Mouse (Mus musculus) stomach, embryonic 16.5 days (tissue): ENCODE data around the gene Gna14. TPM values are rescaled to one million over a fixed set of nuclear protein-coding genes. Genes with fewer than 3 reads are reported as not detected.

Experiments used
- ATAC-seq: fragments of 200-750 bp; cut with Nextera tagmentation; 2 replicates; pipeline ENCODE4 v1.8.0; 2017; ENCODE audit warnings: moderate number of reproducible peaks, moderate TSS enrichment; ENCODE audit not compliant: insufficient read depth, low FRiP score
- H3K27ac ChIP-seq: fragments of 300-500 bp; sonication (generic); 2 replicates; pipeline ENCODE4 v1.5.1; 2014; ENCODE audit warnings: low read length
- H3K27me3 ChIP-seq: fragments of 300-500 bp; sonication (generic); 2 replicates; pipeline ENCODE4 v1.6.1; 2014; ENCODE audit warnings: low read length, control low read depth, mixed read lengths; ENCODE audit not compliant: control insufficient read depth, insufficient read depth
- H3K36me3 ChIP-seq: fragments of 300-500 bp; sonication (generic); 2 replicates; pipeline ENCODE4 v1.6.1; 2014; ENCODE audit warnings: low read length; ENCODE audit not compliant: control insufficient read depth, insufficient read depth
- H3K4me1 ChIP-seq: fragments of 300-500 bp; sonication (generic); 2 replicates; pipeline ENCODE4 v1.6.1; 2014; ENCODE audit warnings: low read length, control low read depth, mixed read lengths; ENCODE audit not compliant: control insufficient read depth, insufficient read depth
- H3K4me2 ChIP-seq: fragments of 300-500 bp; sonication (generic); 2 replicates; pipeline ENCODE4 v1.6.1; 2014; ENCODE audit warnings: low read depth, low read length, mixed read lengths
- H3K4me3 ChIP-seq: fragments of 300-500 bp; sonication (generic); replicated peaks from 2 replicates; pipeline ENCODE4 v1.5.1; 2014; ENCODE audit warnings: mild to moderate bottlenecking, low read length
- H3K9ac ChIP-seq: fragments of 300-500 bp; sonication (generic); 2 replicates; pipeline ENCODE4 v1.6.1; 2014; ENCODE audit warnings: low read length
- H3K9me3 ChIP-seq: fragments of 300-500 bp; sonication (generic); replicated peaks from 2 replicates; pipeline ENCODE4 v1.6.1; 2016; ENCODE audit warnings: low read length, control low read depth; ENCODE audit not compliant: control insufficient read depth
- WGBS: fragments of 180-500 bp; shearing (Covaris S2); extraction: QIAGEN DNeasy Blood & Tissue Kit; methylation state at CpG from one replicate; pipeline ENCODE4 v1.1.7; 2014; 5-methylcytosine and 5-hydroxymethylcytosine counted together
- polyA plus RNA-seq: library from polyadenylated mRNA; unstranded; fragments of >200 nt; fragmentation: Nextera tagmentation; extraction: Ambion mirVana; gene quantifications from 2 replicates; pipeline ENCODE4 v1.2.1, GENCODE M21; 2015

The Gna14 gene
- polyA plus RNA-seq, 1 experiment from 2014 or later, result 13.7 TPM

GRCm38 (mm10) chr19:16607634-16608033 is 172.1 kb downstream of the Gna14 start:
- WGBS, result 72% methylated on average over 6 of the region's 6 CpGs
- ATAC-seq, result no peak
- H3K4me3 ChIP-seq, result no peak overlapping the region
- H3K27me3 ChIP-seq, result no peaks in the 10 kb centered on the region
- H3K9me3 ChIP-seq, result no peaks in the 10 kb centered on the region
- H3K4me2 ChIP-seq, result no peak overlapping the region
- H3K36me3 ChIP-seq, result no peaks in the 10 kb centered on the region
- H3K9ac ChIP-seq, result no peak overlapping the region
- no peaks in the 10 kb centered on the region for H3K4me1 ChIP-seq
- H3K27ac ChIP-seq, result no peak overlapping the region

DNA sequence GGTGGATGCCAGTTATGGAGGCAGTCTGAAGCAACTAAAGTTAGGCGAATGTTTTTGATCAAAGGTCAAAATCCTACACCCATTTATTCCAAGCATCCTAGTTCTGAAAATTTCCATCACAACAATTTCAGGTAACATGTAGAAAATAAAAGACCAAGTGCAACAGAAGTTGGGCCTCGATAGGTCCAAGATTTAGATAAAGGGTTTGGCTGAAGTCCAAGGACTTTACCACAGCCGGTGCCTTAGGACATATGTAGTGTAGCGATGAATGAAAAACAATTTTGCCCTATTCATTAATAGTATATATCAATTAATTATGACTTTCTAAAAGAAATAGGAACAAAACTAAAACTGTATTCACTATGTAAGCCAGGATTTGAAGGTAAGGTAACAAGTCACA is 187.6 kb downstream of the Gna14 start:
- no peaks in the 10 kb centered on the region for H3K4me1 ChIP-seq
- 76% methylated on average over 4 of the region's 4 CpGs for WGBS
- no peaks in the 10 kb centered on the region for H3K27me3 ChIP-seq
- H3K27ac ChIP-seq, result no peak overlapping the region
- no peak overlapping the region for H3K4me3 ChIP-seq
- no peak overlapping the region for H3K9ac ChIP-seq
- no peaks in the 10 kb centered on the region for H3K36me3 ChIP-seq
- ATAC-seq, result no peak
- no peak overlapping the region for H3K4me2 ChIP-seq
- no peaks in the 10 kb centered on the region for H3K9me3 ChIP-seq

GRCm38 (mm10) chr19:16624994-16625393 is 189.4 kb downstream of the Gna14 start:
- H3K27me3 ChIP-seq, result no peaks in the 10 kb centered on the region
- no peak overlapping the region for H3K9ac ChIP-seq
- no peaks in the 10 kb centered on the region for H3K9me3 ChIP-seq
- no peak for ATAC-seq
- no peaks in the 10 kb centered on the region for H3K4me1 ChIP-seq
- no peak overlapping the region for H3K27ac ChIP-seq
- no peaks in the 10 kb centered on the region for H3K36me3 ChIP-seq
- no peak overlapping the region for H3K4me2 ChIP-seq
- H3K4me3 ChIP-seq, result no peak overlapping the region

DNA sequence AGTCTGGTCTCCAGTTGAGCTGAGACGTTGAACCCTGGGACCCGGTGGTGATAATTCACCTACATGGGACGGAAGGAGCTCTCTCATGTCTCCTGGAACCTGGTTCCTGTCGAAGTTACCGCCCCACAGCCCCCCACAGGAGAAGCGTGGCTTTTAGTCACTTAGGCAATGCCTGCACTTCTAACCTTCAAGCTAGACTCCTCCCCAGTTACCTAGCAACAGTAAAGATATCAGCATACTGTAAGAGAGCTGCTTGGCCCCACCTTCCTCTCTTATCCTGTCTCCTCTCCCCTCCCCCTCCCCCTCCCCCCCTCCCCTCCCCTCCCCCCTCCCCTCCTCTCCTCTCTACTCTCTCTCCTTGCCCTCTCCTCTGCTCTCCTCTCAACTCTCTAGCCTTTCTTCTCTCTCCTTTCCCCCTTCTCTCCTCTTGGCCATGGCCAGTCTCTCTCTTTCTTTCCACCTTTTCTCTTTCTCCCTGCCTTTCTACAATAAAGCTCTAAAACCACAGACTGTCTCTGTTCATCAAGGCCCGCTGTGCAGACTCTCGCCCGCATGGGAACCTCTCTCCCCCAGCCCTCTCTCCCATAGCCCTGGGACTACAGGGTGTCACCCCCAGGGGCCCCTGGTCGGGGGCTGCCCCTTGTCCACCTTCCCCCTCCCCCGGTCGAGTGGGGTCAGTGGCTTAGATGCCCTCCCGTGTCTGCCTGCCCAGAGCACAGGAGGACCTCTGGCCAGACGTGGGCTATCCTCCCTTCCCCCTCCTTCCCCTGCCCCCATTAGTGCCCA is 190.2 kb downstream of the Gna14 start:
- ATAC-seq, result peak; percentile 47; the same call in 1 of the 2 replicates
- no peak overlapping the region for H3K4me3 ChIP-seq
- H3K9me3 ChIP-seq, result no peaks in the 10 kb centered on the region
- H3K9ac ChIP-seq, result no peak overlapping the region
- H3K4me1 ChIP-seq, result no peaks in the 10 kb centered on the region
- no peaks in the 10 kb centered on the region for H3K36me3 ChIP-seq
- H3K27ac ChIP-seq, result no peak overlapping the region
- H3K4me2 ChIP-seq, result no peak overlapping the region
- WGBS, result 26% methylated on average over 14 of the region's 14 CpGs
- no peaks in the 10 kb centered on the region for H3K27me3 ChIP-seq
